Mouse (Mus musculus): Measurements from ENCODE around the gene Crx.

DNA sequence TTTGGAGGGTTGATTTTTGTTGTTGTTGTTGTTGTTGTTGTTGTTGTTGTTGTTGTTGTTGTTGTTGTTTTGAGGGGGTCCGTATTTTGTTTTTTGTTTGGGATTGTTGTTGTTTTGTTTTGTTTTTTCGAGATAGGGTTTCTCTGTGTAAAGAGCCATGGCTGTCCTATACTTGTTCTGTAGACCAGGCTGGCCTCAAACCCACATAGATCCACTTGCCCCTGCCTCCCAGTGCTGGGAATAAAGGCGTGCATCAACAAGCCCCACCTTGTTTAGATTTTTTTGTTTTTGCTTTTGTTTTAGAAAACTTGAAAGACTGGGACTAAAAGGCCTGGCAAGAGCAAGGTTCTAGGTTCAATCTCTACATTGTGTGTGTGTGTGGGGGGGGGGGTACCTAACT lies 2.1 kb upstream of the Crx start:
- no peak for TF ChIP-seq CTCF (IDR thresholded peaks at IDR 0.05; ENCODE audit: insufficient read depth, low read length)
- TF ChIP-seq POLR2A (IDR thresholded peaks at IDR 0.05; ENCODE audit: borderline replicate concordance, extremely low read depth, low read depth, low read length): no peak

Data from lung, adult 2 months (tissue).